Mouse (Mus musculus) urinary bladder, postnatal 10 days (tissue): ENCODE measurements around the gene AI413582.

ENCODE experiments used
- DNase-seq: peaks from one replicate; pipeline ENCODE4 v3.0.0; 2022; ENCODE audit warnings: low spot score

AI413582 gene

DNA sequence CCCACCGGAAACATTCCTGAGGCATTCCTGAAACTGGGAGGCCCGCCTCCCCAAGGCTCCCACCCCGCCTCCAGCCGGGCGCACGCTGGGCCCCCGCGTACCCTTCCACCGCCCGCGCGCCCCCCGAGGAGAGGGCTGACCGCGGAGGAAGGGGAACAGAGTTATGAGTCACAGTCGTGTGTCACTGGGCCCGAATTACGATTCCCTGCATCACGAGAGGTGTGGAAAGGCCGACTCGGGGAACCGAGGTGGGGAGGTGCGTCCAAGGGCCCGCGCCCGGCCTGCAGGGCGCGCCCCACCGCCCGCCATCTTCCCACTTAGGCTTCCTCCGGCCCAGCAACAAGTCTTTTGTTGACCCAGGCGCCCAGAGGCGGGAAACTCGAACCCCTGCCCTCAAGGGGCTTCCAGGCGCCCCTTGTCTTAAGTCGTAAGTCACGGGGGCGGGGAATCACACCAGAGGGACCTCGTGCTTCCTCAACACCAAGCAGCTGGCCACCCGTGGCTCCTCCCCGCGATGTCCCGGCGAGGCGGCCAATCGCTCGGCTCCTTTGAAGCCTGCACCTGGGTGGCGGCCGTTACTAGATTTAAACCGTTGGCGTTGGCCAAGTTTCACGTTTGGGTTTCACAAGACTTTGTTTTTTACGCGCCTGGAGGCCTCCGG, 9.9 kb downstream of the AI413582 start:
- DNase-seq, result no peak

DNA sequence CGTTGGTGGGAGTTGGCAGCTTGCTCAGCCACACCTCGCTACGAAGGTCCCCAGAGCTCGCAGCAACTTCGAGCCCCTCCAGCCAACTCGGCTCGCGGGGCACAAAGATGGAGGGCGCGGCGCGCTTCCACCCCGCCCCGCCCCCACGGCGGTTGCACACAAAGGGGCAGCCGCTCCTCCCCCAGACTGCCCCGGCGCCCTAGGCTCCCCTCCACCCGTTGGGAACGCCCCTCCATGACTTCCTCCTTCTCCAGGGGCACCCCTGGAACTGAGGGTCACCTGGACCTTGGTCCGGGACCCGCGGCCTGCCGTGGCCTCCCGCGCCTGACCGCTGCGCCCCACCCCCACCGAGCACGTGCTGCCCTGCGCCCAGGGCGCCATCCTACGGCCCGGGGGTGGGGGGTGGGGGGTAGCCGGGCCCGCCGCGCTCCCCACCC, 10.5 kb downstream of the AI413582 start:
- DNase-seq, result no peak

DNA sequence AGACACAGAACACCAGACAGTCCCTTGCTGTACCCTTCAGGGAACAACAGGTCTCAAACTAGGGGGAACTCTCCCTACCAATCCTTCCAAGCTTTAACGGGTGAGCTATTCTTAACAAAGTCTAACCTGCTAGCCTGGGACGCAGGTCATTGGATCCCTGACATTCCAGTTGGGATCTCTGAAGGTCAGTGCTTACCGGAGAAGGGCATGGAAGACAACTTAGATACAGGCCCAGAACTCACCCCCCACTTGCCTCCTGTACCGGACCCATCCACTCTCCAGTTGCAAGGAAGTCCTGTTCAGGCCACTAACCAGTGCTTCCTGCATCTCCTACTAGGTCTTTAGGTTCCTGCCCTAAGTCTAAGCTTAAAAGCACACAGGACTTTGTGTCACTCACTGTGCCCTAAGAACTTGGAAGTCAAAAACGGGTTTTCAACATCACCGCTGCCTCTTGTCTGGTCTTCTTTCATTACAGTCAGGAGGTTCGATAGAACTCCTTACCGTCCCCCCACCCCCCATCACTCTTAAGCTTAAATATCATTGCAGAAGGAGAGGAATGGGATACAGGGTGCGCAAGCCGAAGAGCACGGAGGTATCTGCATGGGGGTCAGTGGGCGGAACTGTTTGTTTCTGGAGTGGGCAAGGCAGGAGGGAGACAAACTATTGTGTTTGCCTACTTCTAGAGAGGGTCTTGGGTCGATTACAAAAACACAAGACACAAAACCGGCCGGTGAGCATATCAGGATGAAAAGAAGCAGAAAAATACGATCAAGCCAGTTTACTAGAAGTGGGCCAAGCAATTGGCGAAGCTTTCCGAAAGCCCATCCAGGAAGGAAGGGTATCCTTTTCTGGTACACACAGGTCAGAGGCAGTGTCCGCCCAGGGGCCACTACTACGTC, 11.2 kb downstream of the AI413582 start:
- no peak for DNase-seq

DNA sequence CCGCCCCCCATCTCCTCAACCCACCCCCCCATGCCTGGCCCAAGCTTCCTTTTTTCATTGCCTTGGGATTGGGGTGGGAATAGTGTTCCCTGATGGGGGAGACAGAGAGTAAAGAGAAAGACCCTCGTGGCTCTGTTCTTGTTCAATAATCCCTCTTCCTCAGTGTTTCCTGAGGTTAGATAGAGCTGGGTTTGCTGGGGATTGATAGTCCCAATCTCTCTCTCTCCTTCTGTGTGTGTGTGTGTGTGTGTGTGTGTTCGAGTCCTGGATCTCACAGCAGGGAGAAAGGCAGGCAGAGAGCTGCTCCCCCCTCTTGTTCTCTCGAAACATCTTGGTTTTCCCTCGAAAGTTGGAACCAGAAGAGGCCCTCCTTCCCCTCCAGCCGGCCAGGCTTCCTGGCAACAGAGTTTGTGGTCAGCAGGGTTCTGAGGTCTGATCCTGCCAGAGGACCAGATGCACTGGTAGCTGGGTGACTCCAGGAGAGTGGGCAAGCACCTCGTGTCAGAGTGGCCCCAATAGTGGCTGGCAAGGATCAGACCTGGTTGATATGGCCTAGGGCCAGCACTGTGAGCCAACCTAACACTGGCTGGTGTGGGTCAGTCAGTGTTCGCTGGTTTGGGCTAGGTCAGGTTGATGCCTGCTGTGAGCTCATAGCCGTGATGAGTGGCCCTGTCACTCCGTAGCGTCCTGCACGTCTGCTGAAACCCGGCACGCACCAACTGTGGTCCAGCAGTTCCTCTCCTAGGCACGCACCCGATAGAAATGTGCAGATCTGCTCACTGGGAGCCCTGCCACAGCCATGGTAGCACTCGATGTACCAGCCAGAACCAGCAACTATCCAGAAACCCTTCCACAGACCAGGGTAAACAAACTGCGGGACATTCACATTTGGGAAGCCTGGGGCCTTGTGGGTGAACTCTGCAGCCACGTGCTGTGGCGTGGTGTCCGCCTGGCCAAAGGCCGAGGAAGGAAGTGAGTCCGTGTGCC, 13.0 kb downstream of the AI413582 start:
- no peak for DNase-seq

DNA sequence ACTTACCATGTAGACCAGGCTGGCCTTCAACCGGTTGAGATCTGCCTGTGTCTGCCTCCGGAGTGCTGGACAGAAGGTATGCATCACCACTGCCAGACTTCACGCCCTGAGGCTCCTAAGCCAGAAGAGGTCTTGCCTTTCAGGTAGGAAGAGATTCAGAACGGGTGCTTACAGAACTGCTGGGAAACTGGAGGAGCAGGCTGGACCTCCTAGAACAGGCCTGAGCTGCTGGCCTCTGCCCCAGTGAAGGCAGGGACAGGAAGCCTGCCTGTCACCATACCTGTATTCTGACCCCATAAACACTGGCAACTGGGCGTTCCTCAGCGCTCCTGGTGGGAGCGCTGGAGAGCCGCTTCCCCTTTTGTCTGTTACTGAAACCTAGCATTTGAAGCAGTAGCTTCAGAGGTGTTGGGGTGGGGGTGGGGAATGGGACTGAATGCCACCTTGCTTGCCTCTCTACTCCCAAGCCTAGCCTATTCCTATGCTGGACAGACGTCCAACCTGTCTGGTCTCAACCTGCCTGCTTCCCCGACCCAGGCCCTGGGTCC, 14.1 kb downstream of the AI413582 start:
- DNase-seq, result no peak

DNA sequence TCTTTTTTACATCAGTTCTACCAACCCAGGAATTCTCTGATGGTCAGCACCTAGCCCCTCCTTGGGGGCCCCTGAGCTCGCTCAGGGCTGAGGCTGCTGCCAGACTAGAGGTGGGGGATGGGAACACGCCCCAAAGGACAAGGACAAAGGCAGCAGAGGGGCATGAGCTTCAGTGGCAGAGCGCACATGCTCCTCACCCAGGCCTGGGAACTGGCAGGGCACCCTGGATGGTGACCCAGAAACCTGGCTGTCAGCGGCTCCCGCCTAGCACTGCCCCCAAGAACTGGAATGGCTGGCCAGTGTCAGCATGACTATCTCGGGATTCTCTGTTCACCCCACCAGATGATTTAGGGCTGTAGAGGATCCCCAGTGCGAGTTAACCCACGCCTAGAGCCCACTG, 16.3 kb downstream of the AI413582 start:
- DNase-seq, result no peak

DNA sequence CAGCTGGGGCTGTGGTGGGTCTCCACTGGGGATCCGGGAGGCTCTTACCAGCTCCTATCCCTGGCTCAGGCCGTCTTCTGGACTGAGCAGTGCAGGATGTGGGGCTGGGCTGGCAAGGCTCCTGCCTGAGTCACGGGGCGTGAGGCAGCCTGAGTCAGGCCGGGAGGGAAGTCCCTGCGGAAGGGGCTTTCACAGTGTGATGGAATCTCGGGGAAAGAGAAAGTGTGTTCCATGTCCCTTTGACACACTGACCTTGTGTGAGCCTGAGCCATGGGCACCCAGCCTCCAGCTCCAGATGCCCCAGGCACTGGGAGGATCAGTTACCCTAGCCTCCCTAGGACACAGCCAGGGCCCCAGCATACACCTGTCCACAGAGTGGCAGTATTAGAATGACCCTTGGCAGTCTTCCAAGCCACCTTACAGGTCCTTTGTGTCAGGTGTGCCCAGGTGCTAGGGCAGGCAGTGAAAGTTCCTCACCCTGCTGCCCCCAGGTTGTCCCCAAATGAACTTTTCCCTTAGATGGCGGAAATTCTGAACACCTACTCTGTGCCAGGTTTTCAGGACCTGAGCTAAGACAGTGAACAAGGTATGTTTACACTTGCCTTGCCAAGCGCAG, 18.2 kb downstream of the AI413582 start:
- DNase-seq, result no peak

DNA sequence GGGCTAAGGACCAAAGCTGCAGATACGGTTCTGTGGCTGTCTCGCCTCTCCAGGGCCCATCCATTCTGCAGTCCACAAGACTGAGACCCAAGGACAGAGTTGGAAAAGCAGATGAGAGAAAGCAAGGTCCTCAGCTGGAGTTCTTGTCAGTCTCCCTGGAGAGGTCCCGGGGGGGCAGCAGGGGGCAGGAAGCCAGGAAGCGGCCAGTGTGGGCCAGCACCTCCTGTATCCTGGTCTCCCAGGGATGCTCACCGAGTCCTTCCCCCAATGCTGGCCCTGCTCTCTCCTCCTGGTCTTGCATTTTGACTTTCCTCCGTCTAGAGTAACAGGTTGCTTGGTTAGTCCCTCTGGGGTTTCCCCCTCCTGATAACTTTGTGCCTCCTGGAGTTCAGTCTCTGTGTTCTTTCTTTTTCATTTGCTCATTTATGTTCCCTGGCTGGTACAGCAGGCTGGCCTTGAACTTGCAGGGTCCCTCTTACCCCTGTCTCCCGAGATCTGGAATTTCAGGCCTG, 18.9 kb downstream of the AI413582 start:
- no peak for DNase-seq

DNA sequence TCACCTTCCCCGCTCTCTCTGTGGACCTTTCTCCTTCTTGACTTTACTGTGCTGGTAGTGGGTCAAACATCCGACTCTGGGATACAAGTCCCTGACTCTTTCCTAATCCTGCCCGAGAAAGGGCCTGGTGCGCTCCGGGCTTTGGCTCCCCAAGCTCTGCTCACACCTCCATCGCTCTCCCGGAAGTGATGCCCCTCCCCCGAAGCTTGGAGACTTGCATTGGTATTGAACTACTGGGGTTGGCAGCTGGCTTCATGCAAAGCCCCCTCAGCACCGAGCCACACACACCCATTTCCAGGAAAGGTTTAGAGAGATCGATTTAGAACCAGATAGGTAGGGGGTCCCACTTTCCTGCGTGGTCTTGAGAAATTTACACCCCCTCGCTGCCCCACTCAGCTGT, 19.6 kb downstream of the AI413582 start:
- DNase-seq, result no peak

DNA sequence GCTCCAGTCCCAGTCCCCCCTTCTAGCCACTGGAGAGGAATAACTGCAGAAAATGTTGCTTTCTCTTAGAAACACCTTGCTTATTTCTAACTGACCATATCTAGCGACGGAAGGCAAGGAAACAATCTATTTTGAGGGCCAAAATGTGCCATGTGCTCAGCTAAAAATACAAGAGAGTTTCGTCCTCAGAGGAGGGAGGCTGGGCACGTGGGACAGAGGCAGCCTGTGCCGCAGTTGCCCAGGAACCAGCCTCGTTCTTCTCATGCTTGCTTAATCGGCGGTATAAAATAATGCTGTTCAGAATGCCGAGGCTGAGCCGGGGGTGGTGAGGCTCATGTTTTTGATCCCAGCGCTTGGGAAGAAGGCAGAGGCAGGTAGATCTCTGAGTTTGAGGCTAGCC, 21.0 kb downstream of the AI413582 start:
- DNase-seq, result no peak

DNA sequence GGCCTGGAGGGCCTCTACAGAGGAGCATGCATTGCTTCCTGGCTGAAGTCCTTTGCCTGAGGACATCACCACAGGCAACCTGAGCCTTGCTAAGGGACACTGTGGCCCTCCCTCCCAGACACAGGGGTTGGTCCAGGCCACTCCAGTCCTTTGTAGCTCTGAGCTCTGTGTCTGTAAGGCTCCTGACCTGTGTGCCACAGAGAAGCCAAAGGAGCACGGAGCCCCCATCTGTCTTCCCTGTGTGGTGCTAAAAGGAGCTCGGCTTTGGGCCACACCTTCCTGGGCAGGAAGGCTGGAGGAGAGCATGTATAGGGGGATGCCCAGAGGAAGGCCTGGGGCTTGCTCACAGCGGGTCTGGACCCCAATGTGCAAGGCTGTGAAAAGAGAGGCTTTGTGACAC, 23.6 kb downstream of the AI413582 start:
- no peak for DNase-seq

DNA sequence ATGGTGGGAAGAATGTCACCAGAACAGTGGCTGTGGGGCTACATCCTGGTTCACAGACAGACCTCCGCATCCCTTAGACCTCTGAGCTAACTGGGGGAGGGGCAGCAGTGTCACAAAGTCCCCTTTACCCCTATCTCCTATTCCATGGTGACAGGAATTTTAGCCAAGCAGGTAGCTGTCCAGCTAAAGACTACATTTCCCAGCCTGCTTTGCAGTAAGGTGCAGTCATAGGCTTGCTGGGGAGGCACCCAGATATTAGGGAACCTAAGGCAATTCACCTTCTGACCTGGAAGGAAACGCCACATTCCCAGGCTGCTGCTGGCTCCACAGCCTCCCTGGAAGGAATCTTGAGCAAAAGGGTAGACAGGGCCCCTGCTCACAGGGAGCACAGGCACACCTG, 24.3 kb downstream of the AI413582 start:
- DNase-seq, result no peak

DNA sequence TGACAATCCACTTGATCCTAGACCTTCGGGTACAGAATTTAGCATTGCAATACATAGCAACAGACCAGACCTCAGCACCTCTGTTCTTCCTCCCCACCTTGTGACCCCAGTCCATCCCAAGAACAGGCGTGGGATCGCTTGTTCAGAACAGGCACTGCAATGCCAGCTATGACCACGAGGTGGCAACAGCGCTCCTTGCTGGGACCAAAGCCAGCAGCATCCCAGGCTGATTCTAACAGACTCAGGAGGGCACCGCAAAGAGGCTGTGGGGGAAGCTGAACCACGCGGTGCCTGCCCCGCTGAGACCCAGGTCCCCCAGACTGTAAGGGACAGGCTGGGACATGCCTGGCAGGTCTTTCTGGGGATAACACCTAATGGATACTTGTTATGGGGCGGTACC, 30.8 kb downstream of the AI413582 start:
- peak; percentile 75 for DNase-seq

DNA sequence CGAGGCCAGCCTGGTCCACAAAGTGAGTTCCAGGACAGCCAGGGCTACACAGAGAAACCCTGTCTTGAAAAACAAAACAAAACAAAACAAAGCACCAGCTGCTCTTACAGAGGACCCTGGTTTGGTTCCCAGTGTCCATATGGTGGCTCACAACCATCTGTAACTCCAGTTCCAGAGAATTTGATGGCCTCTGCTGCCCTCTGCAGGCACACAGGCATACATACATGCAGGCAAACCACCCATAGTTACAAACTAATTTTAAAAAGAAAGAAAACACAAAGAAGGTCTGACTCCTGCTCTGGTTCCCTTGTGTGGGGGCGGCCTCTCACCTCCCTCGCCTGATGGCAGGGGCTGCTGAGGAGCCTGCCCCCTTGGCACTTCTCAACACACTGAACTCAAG, 32.2 kb downstream of the AI413582 start:
- no peak for DNase-seq

DNA sequence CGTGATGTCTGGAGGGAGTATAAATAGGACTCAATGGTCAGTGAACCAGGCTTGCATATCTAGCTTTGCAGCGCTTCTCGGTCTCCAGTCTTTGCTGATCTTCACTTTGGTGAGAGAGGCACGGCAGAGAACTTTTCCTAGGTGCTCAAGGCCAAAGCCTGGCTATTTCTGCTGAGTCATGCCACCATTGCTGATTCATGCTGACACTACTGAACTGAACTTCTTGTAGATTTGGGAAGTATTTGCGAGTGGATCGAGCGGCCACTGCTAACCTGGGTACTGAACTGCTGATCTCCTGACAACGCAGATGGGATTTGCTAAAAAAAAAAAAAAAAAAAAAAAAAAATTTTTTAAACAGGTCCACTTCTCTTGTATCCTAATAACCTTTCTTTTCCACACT, 33.5 kb downstream of the AI413582 start:
- DNase-seq, result no peak

DNA sequence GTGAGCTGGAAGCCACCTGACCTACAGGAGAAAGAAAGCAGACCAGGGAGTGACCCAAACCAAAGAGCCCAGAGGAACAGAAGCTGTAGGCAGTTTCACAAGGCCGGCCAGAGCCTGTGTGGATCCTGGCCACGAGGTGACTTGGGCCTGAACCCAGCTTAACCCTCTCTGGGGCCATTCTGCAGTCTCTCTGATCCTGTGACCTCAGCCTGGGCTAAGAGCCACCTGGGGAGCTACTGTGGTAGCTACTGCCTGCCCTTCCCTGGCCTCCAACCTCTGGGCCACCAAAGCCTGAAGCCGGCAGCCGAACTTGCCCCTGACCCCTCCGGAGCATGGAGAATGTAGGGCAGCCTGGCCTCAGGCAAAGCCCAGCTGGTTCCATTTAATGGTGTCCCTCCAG, 36.8 kb downstream of the AI413582 start:
- no peak for DNase-seq

DNA sequence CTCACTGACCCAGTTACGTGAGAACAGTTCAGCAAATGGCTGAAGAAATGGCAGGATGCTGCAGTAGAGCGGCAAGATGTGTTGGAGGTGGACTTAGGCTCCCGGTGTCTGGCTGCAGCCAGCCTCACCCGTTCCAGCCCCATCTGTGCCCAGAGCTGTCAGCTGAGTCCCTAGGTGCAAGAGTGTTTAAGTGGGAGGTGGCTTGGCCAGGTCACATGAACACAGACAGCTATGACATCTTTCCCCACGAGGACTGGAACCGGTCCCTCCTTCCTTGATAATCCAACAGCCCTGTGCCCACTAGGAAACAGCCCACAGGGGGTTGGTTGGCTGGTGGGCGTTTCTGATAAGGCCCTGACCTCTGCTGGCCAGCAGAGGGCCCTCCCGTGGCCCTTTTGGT, 37.5 kb downstream of the AI413582 start:
- no peak for DNase-seq

DNA sequence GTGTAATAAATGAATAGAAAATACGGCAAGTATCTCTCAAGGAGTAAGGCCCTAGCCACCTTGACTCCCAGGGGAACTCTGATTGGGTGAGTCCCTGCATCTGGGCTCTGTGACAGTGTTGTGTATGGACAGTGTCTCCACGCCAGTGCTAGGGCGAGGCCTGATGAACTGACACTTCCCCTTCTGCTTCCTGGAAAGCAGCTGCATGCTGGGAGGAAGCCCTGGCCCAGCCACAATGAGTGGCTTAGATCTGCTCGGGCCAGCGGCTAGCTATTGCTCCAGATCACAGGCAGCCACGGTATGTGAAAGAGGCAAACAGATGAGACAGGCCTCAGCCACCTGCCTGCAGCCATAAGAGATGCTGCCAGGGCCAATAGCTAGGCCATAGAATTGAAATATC, 38.4 kb downstream of the AI413582 start:
- DNase-seq, result no peak

DNA sequence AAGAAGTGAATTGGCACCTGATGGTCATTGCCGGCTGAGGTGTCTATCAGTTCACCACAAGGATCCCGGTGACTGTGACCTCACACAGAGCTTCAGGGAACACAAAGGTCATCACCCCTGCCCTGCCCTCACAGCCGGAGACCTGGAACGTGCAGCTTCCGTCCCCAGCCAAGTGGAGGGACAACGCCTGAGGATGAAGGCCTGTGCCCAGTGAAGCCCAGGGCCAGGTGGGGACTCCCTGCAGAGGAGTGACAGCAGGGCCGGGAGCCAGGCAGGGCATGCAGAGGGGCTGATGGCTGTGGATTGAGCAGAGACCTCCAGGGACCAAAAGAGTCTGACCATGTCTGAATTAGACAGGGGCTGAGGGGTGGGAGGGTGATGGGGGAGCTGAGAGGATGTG, 42.4 kb downstream of the AI413582 start:
- DNase-seq, result no peak

DNA sequence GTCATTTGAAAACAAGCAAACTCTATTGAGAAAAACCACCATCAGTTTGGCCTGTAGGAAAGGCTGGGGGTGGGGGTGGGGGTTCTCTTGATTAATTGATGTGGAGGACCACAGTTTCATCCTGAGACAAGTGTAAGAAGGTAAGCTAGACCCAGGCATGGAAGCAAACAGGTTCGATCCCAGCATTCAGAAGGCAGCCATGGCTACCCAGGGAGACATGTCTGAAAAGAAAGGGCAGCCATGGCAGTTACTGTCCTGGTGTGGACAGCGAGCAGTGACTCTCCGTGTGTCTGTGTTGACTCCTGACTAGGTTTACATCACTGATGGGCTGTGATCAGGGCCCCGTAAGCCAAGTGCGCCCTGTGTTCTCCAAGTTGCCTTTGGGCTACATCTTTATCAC, 44.3 kb downstream of the AI413582 start, which contains the start of gene Grm4:
TSS of gene Grm4 (minus strand) at position 101 of the 400 bp plus-strand sequence.
- no peak for DNase-seq

DNA sequence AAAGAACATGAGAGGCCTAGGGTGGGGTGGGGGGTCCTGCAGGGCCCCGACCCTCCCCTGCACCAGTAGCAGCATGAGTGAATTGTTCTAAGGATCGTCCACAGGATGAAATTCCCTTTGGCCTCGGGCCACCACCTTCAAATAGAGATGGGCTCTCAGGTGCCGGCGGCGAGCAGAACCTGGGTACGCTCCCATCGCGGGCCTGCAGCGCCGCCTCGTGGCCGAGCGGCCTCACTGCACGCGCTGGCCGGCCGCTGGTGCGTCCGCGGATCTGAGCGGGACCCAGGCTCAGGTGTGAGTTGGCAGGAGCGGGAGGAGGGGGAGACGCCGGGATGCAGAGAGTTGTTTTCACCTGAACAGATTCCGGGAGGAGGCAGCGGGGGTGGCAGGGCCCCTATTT, 45.0 kb downstream of the AI413582 start:
- DNase-seq, result no peak
